Mouse (Mus musculus): ENCODE results near the gene Cby3.

Gene Cby3

DNA sequence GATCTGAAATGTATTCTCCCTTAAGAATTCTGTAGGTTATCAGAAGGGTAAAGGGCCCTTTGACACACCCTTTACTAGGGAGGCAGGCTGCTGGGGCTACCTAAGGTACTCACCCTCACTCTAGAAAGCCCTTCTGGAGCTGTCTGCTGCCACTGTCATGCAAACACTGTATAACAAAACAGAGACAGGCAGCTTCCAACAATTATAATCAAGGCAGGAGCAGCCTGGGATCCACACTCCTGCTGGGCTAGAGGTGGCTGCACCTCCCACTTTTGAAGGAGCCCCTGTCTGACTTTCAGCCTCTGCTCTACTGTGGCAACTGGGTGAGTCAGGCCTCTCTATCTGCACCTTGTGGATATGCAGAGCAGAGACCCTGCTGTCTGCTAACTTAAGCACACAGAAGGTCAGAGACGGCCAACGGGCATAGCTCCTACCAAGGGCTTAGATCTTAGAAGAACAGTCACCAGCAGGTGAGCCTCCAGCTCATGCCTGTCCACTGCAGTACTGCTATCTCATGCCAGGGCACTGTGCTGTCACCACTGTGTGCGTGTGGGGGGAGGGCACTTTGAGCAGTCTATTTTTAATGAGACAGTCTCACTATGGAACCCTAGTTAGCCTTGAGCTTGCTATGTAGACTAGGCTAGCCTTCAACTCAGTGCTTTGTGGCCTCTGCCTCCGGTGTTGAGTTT is 37.2 kb downstream of the Cby3 start:
- no peak for DNase-seq

DNA sequence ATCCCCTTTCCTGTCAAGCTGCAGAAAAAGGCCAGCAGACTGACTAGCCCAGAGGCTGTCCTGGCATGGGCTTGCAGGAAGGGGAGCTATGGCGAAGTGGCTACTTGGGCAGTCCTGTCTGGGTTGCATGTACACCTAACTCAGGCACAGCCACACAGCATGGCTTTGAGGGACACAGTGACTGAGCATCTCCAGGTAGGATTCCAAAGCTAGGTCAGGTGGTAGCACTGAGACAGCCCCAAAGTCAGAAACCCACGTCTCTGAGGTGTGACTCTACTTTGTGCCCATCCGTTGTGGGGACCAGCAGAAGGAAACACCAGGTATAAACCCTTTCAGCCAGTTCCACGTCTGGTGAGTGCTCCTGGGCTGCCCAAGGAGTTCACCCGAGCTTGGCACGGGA is 39.0 kb downstream of the Cby3 start:
- no peak for DNase-seq

DNA sequence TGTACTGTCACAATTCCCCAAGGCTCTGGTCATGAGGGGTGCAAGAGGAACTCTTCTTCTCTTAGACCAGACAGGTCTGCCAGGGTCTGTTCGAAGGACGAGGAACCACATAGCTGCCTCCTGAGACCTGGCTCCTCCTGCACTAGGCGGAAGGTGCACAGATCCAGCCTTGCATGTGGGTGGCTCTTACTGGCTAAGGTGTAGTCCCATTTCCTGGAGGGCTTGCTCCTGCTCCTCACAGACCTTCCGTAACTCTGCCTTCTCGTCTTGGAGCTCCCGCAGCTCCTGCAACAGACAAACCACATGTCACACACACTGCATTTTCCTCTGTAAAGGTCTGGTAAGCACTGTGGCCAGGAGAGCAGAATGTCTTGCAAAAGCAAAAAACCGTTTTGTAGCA is 40.5 kb downstream of the Cby3 start:
- DNase-seq, result no peak

DNA sequence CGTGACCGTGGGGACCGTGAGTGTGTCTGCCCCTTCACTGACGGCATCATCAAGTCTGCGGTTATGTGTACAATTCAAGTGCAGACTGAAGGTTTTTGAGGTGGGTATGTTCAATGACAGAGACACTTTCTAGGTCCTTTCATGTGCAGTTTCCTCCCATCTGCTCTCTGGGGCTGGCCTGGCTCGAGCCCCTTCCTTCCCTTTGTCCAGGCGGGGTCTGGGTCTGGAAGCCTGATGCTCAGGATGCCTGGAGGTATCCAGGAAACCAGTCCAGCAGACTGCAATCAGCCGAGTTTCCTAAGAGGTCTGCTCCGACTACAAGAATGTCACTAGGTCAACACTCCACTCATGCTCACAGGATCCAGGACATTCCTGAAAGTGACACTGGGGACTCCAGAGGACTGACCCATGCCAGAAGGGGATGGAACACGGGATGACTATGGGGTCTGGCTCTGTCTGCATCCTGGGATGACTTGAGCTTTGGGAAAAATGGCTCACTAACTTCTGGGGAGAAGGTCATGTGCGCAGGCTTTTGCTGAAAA is 42.6 kb downstream of the Cby3 start:
- no peak for DNase-seq

DNA sequence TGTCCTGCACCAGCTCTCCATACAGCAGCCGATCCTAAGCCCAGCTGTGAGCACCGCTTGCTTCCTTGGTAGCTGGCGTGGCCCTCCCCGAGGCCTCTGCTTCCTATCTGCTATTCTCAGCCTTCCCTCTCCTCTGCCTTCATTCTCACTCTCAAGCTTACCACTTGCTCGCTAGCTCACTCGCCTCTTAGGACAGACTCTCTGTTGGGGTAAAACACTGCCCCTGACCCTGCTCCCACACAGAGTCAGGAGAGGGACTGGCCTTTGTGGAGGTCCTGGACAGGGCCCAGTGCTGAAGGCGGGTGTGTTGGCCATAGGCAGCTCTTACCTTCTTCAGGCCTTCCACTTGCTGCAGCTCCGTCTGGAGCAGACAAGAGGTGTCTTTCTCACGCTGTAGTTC is 43.1 kb downstream of the Cby3 start:
- DNase-seq, result no peak

DNA sequence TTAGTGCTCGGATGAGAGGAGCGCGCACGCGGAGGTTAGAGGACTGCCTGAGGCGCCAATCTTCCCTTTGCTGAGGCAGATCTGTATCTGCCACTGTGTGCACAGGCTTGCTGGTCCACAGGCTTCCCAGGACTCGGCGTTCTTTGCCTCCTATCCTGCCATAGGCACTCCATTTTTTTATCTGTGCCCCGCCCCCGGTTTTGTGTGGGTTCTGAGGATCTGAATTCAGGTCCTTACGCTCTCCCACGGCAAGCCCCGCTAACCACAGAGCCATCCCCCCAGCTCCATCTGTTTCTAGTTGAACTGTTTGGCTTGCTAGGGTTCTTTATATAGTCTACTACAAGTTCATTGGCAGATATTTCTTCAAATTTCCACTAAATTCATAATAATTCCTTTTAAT is 44.5 kb downstream of the Cby3 start:
- no peak for DNase-seq

DNA sequence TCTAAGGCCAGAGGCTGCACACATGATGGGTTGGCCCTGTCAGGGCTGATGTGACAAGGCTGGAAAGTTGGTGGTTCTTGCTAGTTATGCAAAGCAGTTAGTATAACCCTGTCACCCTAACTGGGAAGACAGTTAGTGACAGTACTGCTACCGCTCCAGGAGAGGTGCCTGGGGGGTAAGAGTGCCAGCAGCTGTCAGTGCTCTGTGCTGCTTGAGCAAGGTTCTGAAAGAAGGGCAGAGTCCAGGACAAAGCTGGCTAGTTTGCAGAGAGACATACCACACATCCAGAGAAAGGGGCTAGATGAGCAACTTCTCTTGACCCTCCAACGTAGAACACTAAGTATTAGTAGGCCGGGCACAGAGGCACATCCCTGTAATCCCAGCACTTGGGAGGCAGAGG is 48.2 kb downstream of the Cby3 start:
- peak; percentile 40 to 52 for DNase-seq

DNA sequence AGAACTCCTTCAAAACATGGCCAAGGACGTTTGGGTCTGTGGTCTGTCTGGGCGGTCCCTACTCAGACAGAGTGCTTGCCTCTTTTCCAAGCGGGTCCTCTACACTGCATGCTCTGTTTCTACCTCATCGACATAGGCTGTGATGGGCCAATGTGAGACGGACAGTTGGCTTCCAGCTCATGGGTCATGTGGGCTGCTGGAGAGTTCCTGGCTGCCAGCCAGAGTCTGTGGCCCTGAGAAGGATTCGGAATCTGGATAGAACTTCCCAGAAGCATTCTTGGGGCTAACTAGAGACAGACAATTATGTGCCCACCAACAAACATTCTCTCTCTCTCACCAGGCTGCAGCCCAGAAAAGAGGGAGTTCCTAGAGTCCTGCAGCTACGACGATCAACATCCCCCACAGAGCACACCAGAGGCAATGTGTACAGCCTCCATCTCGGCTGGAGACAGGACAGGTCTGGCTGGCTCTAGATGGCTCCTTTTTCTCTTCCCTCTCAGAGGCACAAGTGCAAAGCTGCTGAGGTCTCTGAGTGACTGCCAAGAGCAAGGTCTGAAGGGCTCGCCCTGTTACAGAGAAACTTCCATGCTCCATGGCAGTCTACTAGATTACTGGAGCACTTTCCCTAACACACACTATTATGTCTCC is 49.2 kb downstream of the Cby3 start:
- DNase-seq, result peak; percentile 48 to 66

DNA sequence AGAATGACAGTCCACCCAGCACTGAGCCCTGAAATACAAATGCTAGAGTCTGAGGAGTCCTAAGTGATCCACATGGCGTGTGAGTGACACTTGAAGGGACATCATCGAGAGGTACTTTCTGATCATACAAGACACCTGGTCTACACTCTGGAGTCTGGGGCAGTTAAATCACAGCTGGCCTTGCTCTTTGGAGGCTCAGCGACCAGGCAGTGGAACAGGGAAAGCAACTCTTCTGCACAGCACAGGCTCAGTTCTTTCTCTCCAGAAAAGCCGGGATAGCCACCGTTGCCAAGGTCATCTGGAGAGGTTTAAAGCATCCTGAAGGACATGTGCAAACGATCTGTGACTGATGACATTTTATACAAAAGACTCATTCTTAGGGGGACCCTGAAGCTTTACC is 53.0 kb downstream of the Cby3 start:
- no peak for DNase-seq
